Mouse (Mus musculus) ES-Bruce4 (cell line): Measurements from ENCODE around the gene Lmln. TPM values are rescaled to one million over a fixed set of nuclear protein-coding genes. Genes with fewer than 3 reads are reported as not detected.
"Not testable (repeated sequence)": the region's sequence is repeated elsewhere in the genome, so short reads cannot be mapped to it uniquely, and the experiment has no call there.

Experiments
- H3K27ac ChIP-seq: 2 replicates; pipeline ENCODE4 v1.5.1; 2012; ENCODE audit warnings: low read length, inconsistent platforms; ENCODE audit not compliant: insufficient read depth
- H3K27me3 ChIP-seq: 2 replicates; pipeline ENCODE4 v1.6.1; 2012; ENCODE audit warnings: mild to moderate bottlenecking, low read length, inconsistent platforms; ENCODE audit not compliant: control insufficient read depth, poor library complexity, insufficient read depth, severe bottlenecking
- H3K36me3 ChIP-seq: 2 replicates; pipeline ENCODE4 v1.6.1; 2012; ENCODE audit warnings: inconsistent platforms, mild to moderate bottlenecking, low read length, moderate library complexity; ENCODE audit not compliant: control insufficient read depth, poor library complexity, insufficient read depth, severe bottlenecking
- H3K4me1 ChIP-seq: one replicate; pipeline ENCODE4 v1.8.1; 2011; ENCODE audit warnings: low read length; ENCODE audit not compliant: control insufficient read depth, insufficient read depth
- H3K4me3 ChIP-seq: 2 replicates; pipeline ENCODE4 v1.5.1; 2011; ENCODE audit warnings: low read depth, mild to moderate bottlenecking, low read length
- H3K9ac ChIP-seq: 2 replicates; pipeline ENCODE4 v1.6.1; 2012; ENCODE audit warnings: low read depth, mild to moderate bottlenecking, inconsistent platforms; ENCODE audit not compliant: poor library complexity, severe bottlenecking
- H3K9me3 ChIP-seq: replicated peaks from 2 replicates; pipeline ENCODE4 v1.6.1; 2012; ENCODE audit warnings: mild to moderate bottlenecking, low read length, inconsistent platforms; ENCODE audit not compliant: control insufficient read depth, poor library complexity, insufficient read depth, severe bottlenecking
- CTCF ChIP-seq: IDR thresholded peaks from one replicate; pipeline ENCODE4 v1.8.1; 2011; ENCODE audit warnings: low read depth, low read length
- EP300 ChIP-seq: IDR thresholded peaks from 2 replicates; pipeline ENCODE4 v1.6.1; 2011; ENCODE audit warnings: low read depth, low read length; ENCODE audit not compliant: insufficient read depth
- POLR2A ChIP-seq: IDR thresholded peaks from one replicate; pipeline ENCODE4 v1.8.1; 2011; ENCODE audit warnings: low read length; ENCODE audit not compliant: insufficient read depth
- polyA plus RNA-seq: library from polyadenylated mRNA; stranded (reverse); fragments of >200 nt; gene quantifications from 2 replicates; pipeline ENCODE4 v1.2.4, GENCODE M21; 2011; ENCODE audit warnings: low read depth; ENCODE audit not compliant: missing spikeins, insufficient read depth, insufficient read length

Gene Lmln
- polyA plus RNA-seq, 1 experiment = 5.4 TPM

DNA sequence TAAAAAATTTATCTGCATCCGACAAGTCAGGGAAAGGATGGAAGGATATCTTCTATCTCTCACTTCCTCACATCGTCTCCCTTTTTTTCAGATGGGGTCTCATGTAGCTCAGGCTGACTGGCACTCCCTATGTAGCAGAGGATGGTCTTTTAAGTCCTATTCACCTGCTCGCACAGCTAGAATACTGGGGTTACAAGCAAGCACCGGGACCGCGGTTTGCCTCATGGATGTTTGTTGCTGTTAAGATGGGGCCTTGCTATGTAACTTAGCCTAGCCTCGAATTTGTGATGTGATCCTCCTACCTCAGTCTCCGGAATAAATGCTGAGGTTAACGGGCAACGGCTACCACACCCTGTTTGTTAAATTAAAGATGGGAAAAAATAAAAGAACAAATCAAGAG lies 6.7 kb upstream of the Lmln start:
- Histone ChIP-seq H3K9me3 (no peaks in the 10 kb centered on the region), H3K4me1 (no peaks in the 10 kb centered on the region), H3K4me3 (peak overlapping the region; percentile 100), H3K36me3 (peaks cover 36% of the 10 kb centered on the region), H3K27me3 (no peaks in the 10 kb centered on the region), H3K9ac (peak overlapping the region; percentile 96), H3K27ac (no peak overlapping the region)
- TF ChIP-seq EP300 (no peak), CTCF (no peak), POLR2A (no peak)

- no peaks in the 10 kb centered on the region for H3K9me3 ChIP-seq
- no peak for TF ChIP-seq EP300
- TF ChIP-seq POLR2A = peak; percentile 27
- TF ChIP-seq CTCF = no peak
- H3K27ac ChIP-seq = peak within 1 kb of the TSS; percentile 32
- no peaks in the 10 kb centered on the region for H3K27me3 ChIP-seq
- H3K4me1 ChIP-seq = no peaks in the 10 kb centered on the region
- H3K4me3 ChIP-seq = peak within 1 kb of the TSS; percentile 100
- H3K9ac ChIP-seq = peak within 1 kb of the TSS; percentile 96
- H3K36me3 ChIP-seq = peaks cover 39% of the 10 kb centered on the region
Measured at GRCm38 (mm10) chr16:33056095-33056785, 6.1 kb upstream of the Lmln start, which contains the start of the genes Iqcg and Rpl35a. Iqcg (minus strand) TSS chr16:33056218. Rpl35a (plus strand) TSS chr16:33056453.

DNA sequence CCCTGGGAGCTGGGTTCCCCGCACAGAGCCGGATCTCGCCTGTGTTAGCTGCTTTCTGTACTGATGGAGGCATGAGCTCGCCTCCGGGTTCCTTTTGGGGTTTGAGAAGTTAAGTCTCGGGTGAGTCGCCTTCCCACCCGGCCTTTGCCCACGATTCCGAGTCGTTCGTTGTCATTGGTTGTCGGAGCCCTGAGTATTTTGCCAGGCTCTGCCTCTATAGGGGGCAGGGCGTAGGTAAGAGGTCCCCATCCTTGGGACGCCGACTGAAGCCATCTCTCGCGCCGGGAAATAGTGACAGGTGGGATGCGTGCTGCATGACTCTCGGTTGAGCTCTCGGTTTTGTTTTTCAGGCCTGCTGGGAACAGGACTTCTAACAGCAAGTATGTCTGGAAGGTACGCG lies 5.5 kb upstream of the Lmln start:
- peak overlapping the region; percentile 32 for H3K27ac ChIP-seq
- H3K9ac ChIP-seq = peak overlapping the region; percentile 96
- H3K4me1 ChIP-seq = no peaks in the 10 kb centered on the region
- no peak for TF ChIP-seq EP300
- TF ChIP-seq POLR2A = no peak
- no peak for TF ChIP-seq CTCF
- peaks cover 39% of the 10 kb centered on the region for H3K36me3 ChIP-seq
- H3K27me3 ChIP-seq = no peaks in the 10 kb centered on the region
- peak overlapping the region; percentile 100 for H3K4me3 ChIP-seq
- H3K9me3 ChIP-seq = no peaks in the 10 kb centered on the region

GRCm38 (mm10) chr16:33058033-33058432 lies 4.3 kb upstream of the Lmln start:
- H3K27ac ChIP-seq = peak overlapping the region; percentile 57
- no peaks in the 10 kb centered on the region for H3K4me1 ChIP-seq

GRCm38 (mm10) chr16:33058656-33059055 lies 3.7 kb upstream of the Lmln start:
- H3K27me3 ChIP-seq, H3K9me3 ChIP-seq, H3K4me1 ChIP-seq, H3K4me3 ChIP-seq: not testable (repeated sequence)
- Histone ChIP-seq H3K36me3 (peaks cover 39% of the 10 kb centered on the region), H3K27ac (peak overlapping the region; percentile 39; the same call in 1 of the 2 replicates), H3K9ac (peak overlapping the region; percentile 96)

More at GRCm38 (mm10) chr16:33058033-33058432, 4.3 kb upstream of the Lmln start:
- peaks cover 39% of the 10 kb centered on the region for H3K36me3 ChIP-seq
- peak overlapping the region; percentile 96 for H3K9ac ChIP-seq
- peak overlapping the region; percentile 100 for H3K4me3 ChIP-seq
- TF ChIP-seq CTCF = no peak
- TF ChIP-seq EP300 = no peak
- no peak for TF ChIP-seq POLR2A
- no peaks in the 10 kb centered on the region for H3K27me3 ChIP-seq
- no peaks in the 10 kb centered on the region for H3K9me3 ChIP-seq

- Histone ChIP-seq H3K4me3 (no peak overlapping the region), H3K27me3 (no peaks in the 10 kb centered on the region), H3K9me3 (no peaks in the 10 kb centered on the region), H3K36me3 (peaks cover 39% of the 10 kb centered on the region), H3K9ac (no peak overlapping the region), H3K4me1 (no peaks in the 10 kb centered on the region), H3K27ac (peak overlapping the region; percentile 39; the same call in 1 of the 2 replicates)
- TF ChIP-seq CTCF (no peak), EP300 (no peak), POLR2A (no peak)
Measured at GRCm38 (mm10) chr16:33059471-33059870, 2.9 kb upstream of the Lmln start.
